Mouse (Mus musculus): ENCODE measurements at regions not wholly inside any gene's neighbourhood (a gene's known extent, or its start where the extent isn't known, plus 50 kb on each side); places are given as distances from the start of the nearest gene placed in this dataset.
A peak's percentile ranks its signal among the peaks of the same experiment; 100 is the strongest.

- DNase-seq (ENCODE audit: low spot score): no peak
Observed at GRCm38 (mm10) chr11:19246390-19247114, 227.8 kb upstream of the Meis1 start.

GRCm38 (mm10) chr11:19253605-19254004 is 234.8 kb upstream of the Meis1 start:
- DNase-seq (ENCODE audit: low spot score): no peak

DNA sequence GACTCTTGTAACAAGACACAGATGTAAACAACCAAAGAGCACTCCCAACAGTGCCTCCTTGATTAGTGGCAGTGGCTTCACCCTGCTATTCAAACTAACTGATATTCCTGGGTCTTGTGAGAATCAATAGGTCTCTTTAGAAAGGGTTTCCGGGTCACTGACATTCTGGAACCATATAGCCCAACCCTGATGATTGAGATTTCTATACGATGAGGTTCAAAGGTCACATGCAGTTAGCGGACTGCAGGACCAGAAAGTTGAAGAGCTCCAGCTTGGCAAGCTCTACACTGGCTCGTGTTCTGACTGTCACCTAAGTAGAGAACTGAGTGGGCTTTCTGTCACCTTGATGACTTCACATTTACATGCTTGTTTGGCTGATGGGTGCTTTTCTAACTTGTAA is 235.4 kb upstream of the Meis1 start:
- no peak for DNase-seq (ENCODE audit: low spot score)

DNA sequence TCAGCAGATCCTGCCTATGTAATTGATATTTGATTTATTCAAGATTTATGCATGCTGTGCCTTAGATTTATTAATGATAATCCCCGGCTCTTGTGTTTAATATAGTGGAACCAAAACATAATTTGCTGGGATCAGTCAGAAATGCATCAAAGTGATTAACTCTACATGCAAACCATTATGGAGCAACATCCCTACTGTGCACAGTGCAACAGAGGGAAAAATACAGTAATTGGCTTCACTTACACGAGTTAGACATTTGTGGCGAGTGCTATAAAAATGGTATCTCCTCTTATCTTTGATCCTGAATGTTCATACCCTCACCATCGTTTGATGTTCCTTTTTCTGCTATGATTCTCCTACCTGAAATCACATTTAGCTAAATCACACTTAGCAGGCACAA is 238.8 kb upstream of the Meis1 start:
- no peak for DNase-seq (ENCODE audit: low spot score)

GRCm38 (mm10) chr11:19262832-19263231 is 244.0 kb upstream of the Meis1 start:
- no peak for DNase-seq (ENCODE audit: low spot score)

GRCm38 (mm10) chr11:19264798-19265671 is 246.2 kb upstream of the Meis1 start:
- DNase-seq (ENCODE audit: low spot score): no peak

GRCm38 (mm10) chr11:19265672-19265972 is 246.8 kb upstream of the Meis1 start:
- no peak for DNase-seq (ENCODE audit: low spot score)

GRCm38 (mm10) chr11:19290971-19291370 is 272.2 kb upstream of the Meis1 start:
- no peak for DNase-seq (ENCODE audit: low spot score)

DNA sequence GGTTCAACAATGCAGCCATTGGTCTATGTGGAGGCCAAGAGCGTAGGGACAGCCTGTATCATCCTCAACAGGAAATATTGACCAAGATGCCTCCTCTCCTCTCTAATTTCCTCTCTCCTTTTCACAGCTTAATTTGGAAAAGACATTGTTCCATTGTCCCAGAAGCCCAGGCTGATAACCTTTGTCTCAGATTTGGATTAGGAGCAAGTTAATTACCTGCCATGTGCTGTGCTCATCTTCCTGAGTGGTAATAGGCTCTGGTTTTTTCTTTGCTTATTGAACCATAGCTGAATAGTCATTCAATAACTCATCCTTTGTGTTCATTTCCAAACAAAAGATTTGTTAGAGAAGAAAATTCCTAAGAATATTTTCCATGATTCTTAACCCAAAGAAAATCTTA is 280.6 kb upstream of the Meis1 start:
- DNase-seq (ENCODE audit: low spot score): no peak

GRCm38 (mm10) chr11:19306687-19307086 is 287.9 kb upstream of the Meis1 start:
- no peak for DNase-seq (ENCODE audit: low spot score)

DNA sequence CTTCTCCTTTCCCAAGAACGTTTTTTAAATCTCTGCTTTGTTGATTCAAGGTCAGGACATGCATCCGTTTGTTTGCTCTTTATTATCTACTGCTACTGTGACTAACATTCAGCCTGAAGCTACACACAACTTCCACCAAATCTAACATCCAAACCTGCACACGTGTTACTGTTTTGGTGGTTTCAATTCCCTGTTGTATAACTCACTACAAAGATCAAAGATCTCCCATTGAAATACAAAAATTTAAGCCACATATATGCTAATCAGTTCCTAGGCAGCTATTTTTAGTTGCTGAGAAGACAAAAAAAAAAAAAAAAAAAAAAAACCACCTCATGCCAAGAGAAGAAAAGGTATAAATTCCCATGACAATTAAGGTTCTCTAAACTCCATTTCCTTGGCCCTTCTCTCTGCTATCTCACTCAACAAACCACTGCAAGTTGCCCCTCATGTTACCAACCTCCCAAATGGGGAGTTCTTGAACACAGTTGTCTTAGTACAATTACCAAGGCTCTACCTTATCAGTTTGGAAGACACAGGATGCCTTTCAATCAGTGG is 312.0 kb upstream of the Meis1 start:
- DNase-seq (ENCODE audit: low spot score): no peak

GRCm38 (mm10) chr11:19332274-19332673 is 313.5 kb upstream of the Meis1 start:
- DNase-seq (ENCODE audit: low spot score): no peak

DNA sequence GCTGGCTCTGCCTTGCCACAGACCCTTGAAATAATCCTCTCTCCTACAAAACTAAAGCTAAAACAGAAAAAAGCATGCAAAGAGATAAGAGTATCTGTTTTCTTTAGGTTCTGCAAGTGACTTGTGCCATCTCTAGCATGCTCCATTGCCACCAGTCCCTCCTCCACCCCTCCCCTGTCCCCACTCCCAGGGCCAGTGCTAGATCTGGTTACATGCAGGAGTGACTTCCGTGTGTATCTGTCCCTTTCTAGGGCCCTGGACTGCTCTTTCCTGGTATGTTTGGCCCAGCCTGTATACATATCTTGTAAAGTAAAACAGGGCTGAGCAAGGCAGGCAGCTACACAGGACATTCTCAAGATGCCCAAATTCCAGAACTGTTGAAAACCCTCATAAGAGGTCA is 313.9 kb upstream of the Meis1 start:
- peak; percentile 11 for DNase-seq (ENCODE audit: low spot score)

DNA sequence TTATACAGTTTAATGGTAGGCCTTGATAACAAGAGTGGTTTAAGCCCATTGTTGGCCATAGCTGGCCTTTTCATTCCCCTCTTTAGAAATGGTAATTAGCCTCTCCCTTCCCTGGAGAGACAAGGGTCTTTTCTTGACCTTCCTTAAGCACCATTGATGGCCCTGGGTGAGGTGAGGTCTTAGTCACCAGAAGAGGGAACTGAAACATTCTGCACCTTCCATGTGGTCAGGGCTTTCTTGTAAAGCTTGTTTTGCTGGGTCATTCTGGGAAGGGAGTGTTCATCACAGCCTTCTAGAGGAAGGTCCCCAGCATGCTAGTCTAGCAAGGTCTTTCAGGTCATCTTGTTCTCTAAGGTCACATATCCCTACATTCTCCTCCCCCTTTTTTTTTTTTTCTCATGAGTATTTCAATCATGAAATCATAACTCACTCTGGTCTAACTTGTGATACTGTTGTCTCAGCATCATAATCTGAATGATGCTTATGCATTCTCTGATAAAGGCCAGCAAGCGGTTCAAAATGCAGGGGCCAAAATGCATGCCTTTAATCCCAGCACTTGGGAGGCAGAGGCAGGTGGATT is 315.2 kb upstream of the Meis1 start:
- DNase-seq (ENCODE audit: low spot score): no peak

DNA sequence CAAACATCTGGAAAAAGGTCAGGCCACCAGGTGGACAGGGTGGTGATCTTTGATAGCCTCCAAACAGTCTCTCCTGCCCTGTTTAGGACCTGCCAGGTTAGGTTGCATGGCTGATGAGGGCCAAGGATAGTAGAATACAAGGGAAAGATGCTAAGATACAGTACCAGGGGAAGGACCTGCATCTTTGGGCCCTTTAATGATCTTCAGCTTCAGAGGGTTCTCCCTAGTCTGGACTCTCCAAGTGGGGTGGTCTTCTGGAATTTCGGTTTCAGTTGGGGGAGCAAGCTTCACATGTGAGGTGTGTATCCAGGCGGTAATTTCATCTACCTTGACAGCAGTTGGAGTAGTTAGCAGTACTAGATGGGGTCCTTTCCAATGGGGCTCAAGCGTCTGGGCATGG is 316.6 kb upstream of the Meis1 start:
- DNase-seq (ENCODE audit: low spot score): no peak

DNA sequence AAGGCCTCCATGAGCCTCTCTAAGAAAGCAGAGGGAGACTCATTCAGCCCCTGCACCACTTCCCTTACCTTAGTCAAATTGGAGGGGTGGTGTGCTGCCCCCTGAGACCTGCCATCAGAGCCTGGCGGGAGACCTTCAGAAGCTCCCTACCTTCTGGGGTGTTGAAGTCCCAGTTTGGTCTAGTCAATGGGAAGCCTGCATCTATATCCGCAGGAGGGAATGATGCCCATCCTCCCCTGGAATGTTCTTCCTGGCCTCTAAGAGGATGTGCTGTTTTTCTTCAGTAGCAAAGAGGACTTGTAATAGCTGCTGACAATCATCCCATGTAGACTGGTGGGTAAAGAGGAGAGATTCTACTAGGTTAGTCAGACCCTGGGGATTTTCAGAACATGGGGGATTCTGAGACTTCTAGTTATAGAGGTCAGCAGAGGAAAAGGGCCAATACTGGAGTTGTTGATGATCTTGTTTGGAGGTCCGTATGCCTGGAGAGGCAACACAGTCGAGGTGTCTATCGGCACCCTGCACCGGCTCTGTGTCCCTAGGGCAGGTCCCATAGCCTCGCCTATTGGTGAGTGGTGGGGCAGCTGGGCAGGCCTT is 321.0 kb upstream of the Meis1 start:
- no peak for DNase-seq (ENCODE audit: low spot score)

GRCm38 (mm10) chr11:19340889-19341288 is 322.1 kb upstream of the Meis1 start:
- no peak for DNase-seq (ENCODE audit: low spot score)

- DNase-seq (ENCODE audit: low spot score): no peak
Observed at GRCm38 (mm10) chr11:19341379-19341778, 322.6 kb upstream of the Meis1 start.

DNA sequence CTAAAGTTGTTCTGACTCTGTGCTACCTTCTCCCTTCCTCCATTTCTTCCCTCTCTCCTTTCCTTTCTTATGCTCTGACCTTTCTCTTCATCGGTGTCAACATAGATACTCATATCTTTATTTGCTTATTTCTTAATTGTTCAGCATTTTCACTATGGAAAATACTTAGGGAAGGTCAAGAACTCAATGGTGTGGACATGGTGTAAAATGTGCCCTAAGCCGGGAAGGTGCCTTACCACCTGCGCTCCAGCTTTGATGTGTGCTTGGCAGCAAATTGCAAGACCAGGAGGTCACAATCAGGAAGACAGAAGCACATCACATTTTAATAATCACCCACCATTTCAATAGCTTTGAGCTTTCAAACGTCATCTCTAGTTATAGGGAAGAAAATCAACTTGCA is 324.0 kb upstream of the Meis1 start:
- no peak for DNase-seq (ENCODE audit: low spot score)

GRCm38 (mm10) chr11:19346276-19346826 is 327.6 kb upstream of the Meis1 start:
- no peak for DNase-seq (ENCODE audit: low spot score)

- no peak for DNase-seq (ENCODE audit: low spot score)
Observed at GRCm38 (mm10) chr11:19350331-19351242, 331.8 kb upstream of the Meis1 start.
